Mouse (Mus musculus) lung, postnatal 25 days (tissue): ENCODE measurements around the gene Zfp64.

ENCODE experiments used
- DNase-seq: peaks from one replicate; pipeline ENCODE4 v3.0.0; 2022; ENCODE audit warnings: low spot score

Zfp64 gene

GRCm38 (mm10) chr2:168948506-168948905 lies 6.9 kb downstream of the Zfp64 start:
- DNase-seq = no peak

- DNase-seq = no peak
These were observed 7.7 kb downstream of the Zfp64 start for GRCm38 (mm10) chr2:168947663-168948062.

- DNase-seq = no peak
These were observed 11.4 kb downstream of the Zfp64 start for GRCm38 (mm10) chr2:168944011-168944410.

- no peak for DNase-seq
These were observed 15.4 kb downstream of the Zfp64 start for GRCm38 (mm10) chr2:168939941-168940340.

GRCm38 (mm10) chr2:168939261-168939933 lies 16.0 kb downstream of the Zfp64 start:
- DNase-seq = no peak

GRCm38 (mm10) chr2:168936896-168937295 lies 18.5 kb downstream of the Zfp64 start:
- no peak for DNase-seq

GRCm38 (mm10) chr2:168935165-168935564 lies 20.2 kb downstream of the Zfp64 start:
- no peak for DNase-seq

- DNase-seq = no peak
These were observed 23.7 kb downstream of the Zfp64 start for GRCm38 (mm10) chr2:168931686-168932085.

- peak; percentile 45 for DNase-seq
These were observed 25.7 kb downstream of the Zfp64 start for GRCm38 (mm10) chr2:168929691-168930090.

- peak; percentile 5 for DNase-seq
These were observed 28.0 kb downstream of the Zfp64 start for GRCm38 (mm10) chr2:168927401-168927800.

- no peak for DNase-seq
These were observed 29.1 kb downstream of the Zfp64 start for GRCm38 (mm10) chr2:168926257-168926810.

- peak; percentile 12 for DNase-seq
These were observed 31.7 kb downstream of the Zfp64 start for GRCm38 (mm10) chr2:168923706-168924105.

- DNase-seq = no peak
These were observed 32.9 kb downstream of the Zfp64 start for GRCm38 (mm10) chr2:168922466-168922865.

- no peak for DNase-seq
These were observed 35.4 kb downstream of the Zfp64 start for GRCm38 (mm10) chr2:168920007-168920406.

GRCm38 (mm10) chr2:168912901-168913721 lies 42.3 kb downstream of the Zfp64 start:
- DNase-seq = no peak

- DNase-seq = no peak
These were observed 43.1 kb downstream of the Zfp64 start for GRCm38 (mm10) chr2:168912051-168912891.

- no peak for DNase-seq
These were observed 43.9 kb downstream of the Zfp64 start for GRCm38 (mm10) chr2:168911527-168911926.

GRCm38 (mm10) chr2:168906022-168906421 lies 49.4 kb downstream of the Zfp64 start:
- DNase-seq = no peak

- DNase-seq = no peak
These were observed 50.5 kb downstream of the Zfp64 start for GRCm38 (mm10) chr2:168904846-168905245.

GRCm38 (mm10) chr2:168904188-168904587 lies 51.2 kb downstream of the Zfp64 start:
- DNase-seq = peak; percentile 28

GRCm38 (mm10) chr2:168902634-168903033 lies 52.8 kb downstream of the Zfp64 start:
- peak; percentile 23 for DNase-seq

- no peak for DNase-seq
These were observed 57.5 kb downstream of the Zfp64 start for GRCm38 (mm10) chr2:168897906-168898305.
